Mouse (Mus musculus): ENCODE results near the gene Dpp9. TPM values are rescaled to one million over a fixed set of nuclear protein-coding genes. Genes with fewer than 3 reads are reported as not detected.
A peak's percentile ranks its signal among the peaks of the same experiment; 100 is the strongest.

Dpp9 gene
- polyA plus RNA-seq, 1 experiment = 51.2 TPM

GRCm38 (mm10) chr17:56194765-56195164, 23.9 kb downstream of the Dpp9 start:
- Histone ChIP-seq H3K4me3 (ENCODE audit: insufficient read depth, low read length) (no peak overlapping the region), H3K27ac (ENCODE audit: insufficient read depth, low read length) (no peak overlapping the region), H3K4me1 (ENCODE audit: control insufficient read depth, insufficient read depth, low read length) (no peaks in the 10 kb centered on the region)
- no peak for TF ChIP-seq CTCF (IDR thresholded peaks at IDR 0.05; ENCODE audit: extremely low read depth, insufficient read depth, low read length)
- TF ChIP-seq POLR2A (IDR thresholded peaks at IDR 0.05; ENCODE audit: extremely low read depth, insufficient read depth, low read length) = no peak

- H3K4me3 ChIP-seq (ENCODE audit: insufficient read depth, low read length) = no peak overlapping the region
- no peak for TF ChIP-seq CTCF (IDR thresholded peaks at IDR 0.05; ENCODE audit: extremely low read depth, insufficient read depth, low read length)
- TF ChIP-seq POLR2A (IDR thresholded peaks at IDR 0.05; ENCODE audit: extremely low read depth, insufficient read depth, low read length) = no peak
- no peaks in the 10 kb centered on the region for H3K4me1 ChIP-seq (ENCODE audit: control insufficient read depth, insufficient read depth, low read length)
- H3K27ac ChIP-seq (ENCODE audit: insufficient read depth, low read length) = no peak overlapping the region
These were observed 24.3 kb downstream of the Dpp9 start for GRCm38 (mm10) chr17:56194357-56194756.

GRCm38 (mm10) chr17:56191266-56191665, 27.4 kb downstream of the Dpp9 start:
- Histone ChIP-seq H3K4me3 (ENCODE audit: insufficient read depth, low read length) (no peak overlapping the region), H3K4me1 (ENCODE audit: control insufficient read depth, insufficient read depth, low read length) (no peaks in the 10 kb centered on the region), H3K27ac (ENCODE audit: insufficient read depth, low read length) (no peak overlapping the region)
- no peak for TF ChIP-seq CTCF (IDR thresholded peaks at IDR 0.05; ENCODE audit: extremely low read depth, insufficient read depth, low read length)
- no peak for TF ChIP-seq POLR2A (IDR thresholded peaks at IDR 0.05; ENCODE audit: extremely low read depth, insufficient read depth, low read length)

- peak; percentile 25; the same call in 1 of the 2 replicates for TF ChIP-seq POLR2A (IDR thresholded peaks at IDR 0.05; ENCODE audit: extremely low read depth, insufficient read depth, low read length)
- no peak for TF ChIP-seq CTCF (IDR thresholded peaks at IDR 0.05; ENCODE audit: extremely low read depth, insufficient read depth, low read length)
- Histone ChIP-seq H3K4me1 (ENCODE audit: control insufficient read depth, insufficient read depth, low read length) (peaks cover 3% of the 10 kb centered on the region; the same call in 1 of the 2 replicates), H3K27ac (ENCODE audit: insufficient read depth, low read length) (peak overlapping the region; percentile 72), H3K4me3 (ENCODE audit: insufficient read depth, low read length) (no peak overlapping the region)
These were observed 33.2 kb downstream of the Dpp9 start for GRCm38 (mm10) chr17:56185281-56186141.

- peak within 1 kb of the TSS; percentile 91 for H3K4me3 ChIP-seq (ENCODE audit: insufficient read depth, low read length)
- peak within 1 kb of the TSS; percentile 17; the same call in 1 of the 2 replicates for H3K27ac ChIP-seq (ENCODE audit: insufficient read depth, low read length)
- peaks cover 3% of the 10 kb centered on the region; the same call in 1 of the 2 replicates for H3K4me1 ChIP-seq (ENCODE audit: control insufficient read depth, insufficient read depth, low read length)
- TF ChIP-seq CTCF (IDR thresholded peaks at IDR 0.05; ENCODE audit: extremely low read depth, insufficient read depth, low read length) (no peak), POLR2A (IDR thresholded peaks at IDR 0.05; ENCODE audit: extremely low read depth, insufficient read depth, low read length) (0 out of 2 replicates have a peak, but pooled peaks have one; percentile 45)
These were observed 35.0 kb downstream of the Dpp9 start, which contains the start of gene Mydgf for GRCm38 (mm10) chr17:56183658-56184103. Gene Mydgf, minus strand, starts transcription at chr17:56183920.

- peak overlapping the region; percentile 17; the same call in 1 of the 2 replicates for H3K27ac ChIP-seq (ENCODE audit: insufficient read depth, low read length)
- TF ChIP-seq CTCF (IDR thresholded peaks at IDR 0.05; ENCODE audit: extremely low read depth, insufficient read depth, low read length) (no peak), POLR2A (IDR thresholded peaks at IDR 0.05; ENCODE audit: extremely low read depth, insufficient read depth, low read length) (no peak)
- peaks cover 3% of the 10 kb centered on the region; the same call in 1 of the 2 replicates for H3K4me1 ChIP-seq (ENCODE audit: control insufficient read depth, insufficient read depth, low read length)
- peak overlapping the region; percentile 91 for H3K4me3 ChIP-seq (ENCODE audit: insufficient read depth, low read length)
These were observed 35.6 kb downstream of the Dpp9 start for GRCm38 (mm10) chr17:56182975-56183657.

GRCm38 (mm10) chr17:56175416-56175815, 43.3 kb downstream of the Dpp9 start:
- TF ChIP-seq POLR2A (IDR thresholded peaks at IDR 0.05; ENCODE audit: extremely low read depth, insufficient read depth, low read length) (no peak), CTCF (IDR thresholded peaks at IDR 0.05; ENCODE audit: extremely low read depth, insufficient read depth, low read length) (no peak)
- Histone ChIP-seq H3K4me3 (ENCODE audit: insufficient read depth, low read length) (no peak overlapping the region), H3K4me1 (ENCODE audit: control insufficient read depth, insufficient read depth, low read length) (no peaks in the 10 kb centered on the region), H3K27ac (ENCODE audit: insufficient read depth, low read length) (no peak overlapping the region)

GRCm38 (mm10) chr17:56173401-56174046, 45.2 kb downstream of the Dpp9 start:
- TF ChIP-seq CTCF (IDR thresholded peaks at IDR 0.05; ENCODE audit: extremely low read depth, insufficient read depth, low read length) (no peak), POLR2A (IDR thresholded peaks at IDR 0.05; ENCODE audit: extremely low read depth, insufficient read depth, low read length) (no peak)
- Histone ChIP-seq H3K4me1 (ENCODE audit: control insufficient read depth, insufficient read depth, low read length) (no peaks in the 10 kb centered on the region), H3K27ac (ENCODE audit: insufficient read depth, low read length) (no peak overlapping the region), H3K4me3 (ENCODE audit: insufficient read depth, low read length) (no peak overlapping the region)

- H3K4me3 ChIP-seq (ENCODE audit: insufficient read depth, low read length) = no peak overlapping the region
- no peak overlapping the region for H3K27ac ChIP-seq (ENCODE audit: insufficient read depth, low read length)
- TF ChIP-seq CTCF (IDR thresholded peaks at IDR 0.05; ENCODE audit: extremely low read depth, insufficient read depth, low read length) (no peak), POLR2A (IDR thresholded peaks at IDR 0.05; ENCODE audit: extremely low read depth, insufficient read depth, low read length) (no peak)
- no peaks in the 10 kb centered on the region for H3K4me1 ChIP-seq (ENCODE audit: control insufficient read depth, insufficient read depth, low read length)
These were observed 46.8 kb downstream of the Dpp9 start for GRCm38 (mm10) chr17:56171881-56172280.
